Mouse (Mus musculus) lung, adult 2 months (tissue): Measurements from ENCODE around the gene Fam71b. TPM values are rescaled to one million over a fixed set of nuclear protein-coding genes. Genes with fewer than 3 reads are reported as not detected.

Experiments
- DNase-seq: peaks from one replicate; pipeline ENCODE4 v3.0.0; 2022
- H3K4me1 ChIP-seq: fragments of 200-500 bp; 2 replicates; pipeline ENCODE4 v1.6.1; 2011; ENCODE audit warnings: low read length; ENCODE audit not compliant: control insufficient read depth, insufficient read depth
- H3K4me3 ChIP-seq: fragments of 200-500 bp; replicated peaks from 2 replicates; pipeline ENCODE3; 2011; ENCODE audit warnings: low read depth, mild to moderate bottlenecking, control low read depth, low read length; ENCODE audit errors: extremely low read depth
- CTCF ChIP-seq: fragments of 200-500 bp; IDR thresholded peaks from 2 replicates; pipeline ENCODE4 v1.5.1; 2011; ENCODE audit warnings: mild to moderate bottlenecking, low read length, control low read depth; ENCODE audit not compliant: insufficient read depth
- POLR2A ChIP-seq: fragments of 200-500 bp; IDR thresholded peaks from 2 replicates; pipeline ENCODE4 v1.6.1; 2011; ENCODE audit warnings: low read depth, mild to moderate bottlenecking, control low read depth, low read length, borderline replicate concordance; ENCODE audit errors: extremely low read depth
- whole genome bisulfite sequencing: fragments of 180-500 bp; shearing (Covaris S2); methylation state at CpG from one replicate; pipeline ENCODE4 v1.1.7; 2018; 5-methylcytosine and 5-hydroxymethylcytosine counted together
- polyA plus RNA-seq: library from polyadenylated mRNA; depleted of rRNA; stranded (reverse); fragments of >200 nt; gene quantifications from 2 replicates; pipeline ENCODE4 v1.2.3, GENCODE M21; 2012; rRNA removed

The Fam71b gene
- polyA plus RNA-seq, 1 experiment = 0.41 TPM

GRCm38 (mm10) chr11:46443979-46444378, 47.6 kb downstream of the Fam71b start:
- Histone ChIP-seq H3K4me3 (no peak overlapping the region), H3K4me1 (peaks cover 2% of the 10 kb centered on the region)
- TF ChIP-seq POLR2A = no peak
- TF ChIP-seq CTCF = no peak
- no peak for DNase-seq
- WGBS = 82% methylated on average over 5 of the region's 5 CpGs

GRCm38 (mm10) chr11:46446150-46446549, 49.8 kb downstream of the Fam71b start:
- DNase-seq = no peak
- 84% methylated on average over 6 of the region's 6 CpGs for WGBS
- TF ChIP-seq POLR2A (no peak), CTCF (no peak)
- Histone ChIP-seq H3K4me3 (no peak overlapping the region), H3K4me1 (peaks cover 2% of the 10 kb centered on the region)

- 72% methylated on average over 13 of the region's 13 CpGs for WGBS
Measured at GRCm38 (mm10) chr11:46447644-46448484, 51.5 kb downstream of the Fam71b start.

GRCm38 (mm10) chr11:46449461-46450080, 53.2 kb downstream of the Fam71b start:
- TF ChIP-seq CTCF (no peak), POLR2A (no peak)
- Histone ChIP-seq H3K4me3 (no peak overlapping the region), H3K4me1 (no peaks in the 10 kb centered on the region)
- WGBS = 65% methylated on average over 11 of the region's 11 CpGs
- no peak for DNase-seq

More at GRCm38 (mm10) chr11:46447644-46448484, 51.5 kb downstream of the Fam71b start:
- Histone ChIP-seq H3K4me3 (no peak overlapping the region), H3K4me1 (peaks cover 2% of the 10 kb centered on the region)
- no peak for DNase-seq
- no peak for TF ChIP-seq POLR2A
- TF ChIP-seq CTCF = no peak

- H3K4me3 ChIP-seq = no peak within 1 kb of the TSS
- WGBS = 60% methylated on average over 6 of the region's 6 CpGs
- no peaks in the 10 kb centered on the region; the same call in 1 of the 2 replicates for H3K4me1 ChIP-seq
- TF ChIP-seq POLR2A (no peak), CTCF (no peak)
- no peak for DNase-seq
Measured at GRCm38 (mm10) chr11:46454453-46455045, 58.2 kb downstream of the Fam71b start, which contains the start of gene Havcr2. Havcr2 (plus strand) TSS chr11:46454935.

Other genes starting within 250 kb of the Fam71b start
- gene Nipal4, start 230.1 kb upstream of the Fam71b start, polyA plus RNA-seq = 0.51 and 7.1 TPM in 2 replicates
- gene Fndc9, start 161.0 kb upstream of the Fam71b start, polyA plus RNA-seq = 2.6 TPM in 1 of 2 replicates, not detected in the other
- gene Cyfip2, start 83.7 kb upstream of the Fam71b start, polyA plus RNA-seq = 5.5 and 9.3 TPM in 2 replicates
- 1.4 and 1.7 TPM in 2 replicates for gene Itk, start 7.0 kb upstream of the Fam71b start, polyA plus RNA-seq
- 12.0 and 14.5 TPM in 2 replicates for gene Med7, start 40.4 kb downstream of the Fam71b start, polyA plus RNA-seq
- gene Havcr2, start 58.4 kb downstream of the Fam71b start, polyA plus RNA-seq = 1.7 and 1.8 TPM in 2 replicates
- not detected in 2 replicates for gene Gm12169, start 127.7 kb downstream of the Fam71b start, polyA plus RNA-seq
- gene BC053393, start 175.0 kb downstream of the Fam71b start, polyA plus RNA-seq = 0.11 TPM in 1 of 2 replicates, not detected in the other
- not detected in 2 replicates for gene Dppa1, start 232.7 kb downstream of the Fam71b start, polyA plus RNA-seq